Mouse (Mus musculus) left cerebral cortex, adult 9 months (tissue): ENCODE measurements at regions not wholly inside any gene's neighbourhood (a gene's known extent, or its start where the extent isn't known, plus 50 kb on each side); places are given as distances from the start of the nearest gene placed in this dataset.
A peak's percentile ranks its signal among the peaks of the same experiment; 100 is the strongest.

Source experiments
- DNase-seq, 2 experiments: peaks; one replicate each; pipeline ENCODE4 v3.0.0; 2022; ENCODE audit warnings: low spot score in 2 of 2

- no peak for DNase-seq
These were observed 172.0 kb downstream of the Dcdc2c start for GRCm38 (mm10) chr12:28380203-28380602.

- no peak for DNase-seq
These were observed 174.2 kb downstream of the Dcdc2c start for GRCm38 (mm10) chr12:28377968-28378367.

GRCm38 (mm10) chr12:28377373-28377772, 174.8 kb downstream of the Dcdc2c start:
- no peak for DNase-seq

GRCm38 (mm10) chr12:28376770-28377169, 175.4 kb downstream of the Dcdc2c start:
- DNase-seq = no peak

- no peak for DNase-seq
These were observed 186.9 kb downstream of the Dcdc2c start for GRCm38 (mm10) chr12:28365304-28365703.

- DNase-seq = no peak
These were observed 193.4 kb downstream of the Dcdc2c start for GRCm38 (mm10) chr12:28358737-28359333.

- no peak for DNase-seq
These were observed 194.4 kb downstream of the Dcdc2c start for GRCm38 (mm10) chr12:28357764-28358163.

- DNase-seq = no peak
These were observed 199.1 kb downstream of the Dcdc2c start for GRCm38 (mm10) chr12:28353140-28353539.

GRCm38 (mm10) chr12:28352571-28352970, 199.6 kb downstream of the Dcdc2c start:
- no peak for DNase-seq

- DNase-seq = no peak
These were observed 209.5 kb downstream of the Dcdc2c start for GRCm38 (mm10) chr12:28342735-28343134.

- no peak for DNase-seq
These were observed 219.6 kb downstream of the Dcdc2c start for GRCm38 (mm10) chr12:28332591-28332990.

- no peak for DNase-seq
These were observed 220.4 kb downstream of the Dcdc2c start for GRCm38 (mm10) chr12:28331843-28332242.

GRCm38 (mm10) chr12:28323659-28324058, 228.5 kb downstream of the Dcdc2c start:
- no peak for DNase-seq

GRCm38 (mm10) chr12:28309226-28309625, 243.0 kb downstream of the Dcdc2c start:
- DNase-seq = no peak

- DNase-seq = no peak
These were observed 250.1 kb downstream of the Dcdc2c start for GRCm38 (mm10) chr12:28302038-28302581.

- no peak for DNase-seq
These were observed 263.8 kb downstream of the Dcdc2c start for GRCm38 (mm10) chr12:28288376-28288896.

- DNase-seq = no peak
These were observed 296.7 kb downstream of the Dcdc2c start for GRCm38 (mm10) chr12:28255524-28255923.

GRCm38 (mm10) chr12:28250526-28250925, 301.7 kb downstream of the Dcdc2c start:
- DNase-seq = no peak

GRCm38 (mm10) chr12:28248749-28249148, 303.4 kb downstream of the Dcdc2c start:
- peak; percentile 18 to 60 for DNase-seq

- peak in 1 of 2 experiments; percentile 45 for DNase-seq
These were observed 303.9 kb downstream of the Dcdc2c start for GRCm38 (mm10) chr12:28248287-28248686.

GRCm38 (mm10) chr12:28238016-28238415, 314.2 kb downstream of the Dcdc2c start:
- DNase-seq = peak in 1 of 2 experiments; percentile 52

GRCm38 (mm10) chr12:28237041-28237440, 315.2 kb downstream of the Dcdc2c start:
- DNase-seq = no peak

GRCm38 (mm10) chr12:28202847-28203246, 349.4 kb downstream of the Dcdc2c start:
- no peak for DNase-seq

- DNase-seq = no peak
These were observed 365.5 kb downstream of the Dcdc2c start for GRCm38 (mm10) chr12:28186695-28187094.
